Mouse (Mus musculus) thymus, postnatal 14 days (tissue): Measurements from ENCODE around the gene Cdh22.
A peak's percentile ranks its signal among the peaks of the same experiment; 100 is the strongest.

Experiments used
- DNase-seq: peaks from one replicate; pipeline ENCODE4 v3.0.0; 2021

The Cdh22 gene

GRCm38 (mm10) chr2:165205486-165205885 is 29.2 kb downstream of the Cdh22 start:
- no peak for DNase-seq

GRCm38 (mm10) chr2:165204931-165205330 is 29.7 kb downstream of the Cdh22 start:
- no peak for DNase-seq

DNA sequence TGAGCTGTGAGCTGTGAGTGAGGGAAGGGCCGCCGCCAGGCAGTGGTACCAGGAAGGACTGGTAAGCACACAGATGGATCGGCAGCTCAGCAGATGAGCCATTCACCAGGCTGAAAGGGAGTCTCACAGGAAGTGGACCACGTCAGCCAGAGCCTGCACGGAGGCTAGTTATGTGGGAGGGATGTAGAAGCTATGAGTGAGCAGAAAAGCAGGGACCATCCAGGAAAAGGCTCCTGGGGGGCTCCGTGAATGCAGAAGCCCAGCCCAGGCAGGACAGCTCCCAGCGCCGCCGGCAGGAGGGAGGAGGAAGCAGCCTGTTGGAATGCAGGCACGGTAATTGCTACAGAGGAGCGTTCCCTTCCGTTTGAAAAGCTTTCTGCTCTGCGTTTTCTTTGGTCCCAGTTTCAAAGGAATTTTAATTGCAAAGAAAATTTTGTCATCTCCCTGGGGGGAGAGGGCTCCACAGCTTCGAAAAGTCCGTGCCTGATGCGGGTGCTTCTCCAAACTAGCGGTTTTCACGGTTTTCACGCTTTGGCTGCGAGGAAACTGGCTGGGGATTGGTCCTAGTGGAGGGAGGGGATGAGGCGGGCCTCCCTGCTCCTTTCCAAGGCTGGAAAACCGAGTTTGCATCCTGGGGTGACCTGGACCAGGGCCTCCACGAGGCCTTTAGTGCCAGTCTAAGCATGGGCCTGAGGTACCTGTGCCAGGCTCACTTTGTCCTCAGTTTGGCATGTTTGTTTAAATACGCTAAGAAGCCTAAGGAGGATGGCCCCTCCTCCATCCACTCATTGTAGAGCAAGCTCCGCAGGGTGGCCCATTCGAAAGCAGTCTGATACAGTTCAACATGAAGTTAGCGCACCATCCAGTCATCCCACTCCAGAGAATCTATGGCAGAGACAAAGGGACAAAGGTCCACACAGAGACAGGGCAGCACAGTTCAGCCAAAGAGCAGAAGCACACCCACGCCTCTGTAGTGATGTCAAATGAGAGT is 32.6 kb downstream of the Cdh22 start:
- DNase-seq, result no peak

DNA sequence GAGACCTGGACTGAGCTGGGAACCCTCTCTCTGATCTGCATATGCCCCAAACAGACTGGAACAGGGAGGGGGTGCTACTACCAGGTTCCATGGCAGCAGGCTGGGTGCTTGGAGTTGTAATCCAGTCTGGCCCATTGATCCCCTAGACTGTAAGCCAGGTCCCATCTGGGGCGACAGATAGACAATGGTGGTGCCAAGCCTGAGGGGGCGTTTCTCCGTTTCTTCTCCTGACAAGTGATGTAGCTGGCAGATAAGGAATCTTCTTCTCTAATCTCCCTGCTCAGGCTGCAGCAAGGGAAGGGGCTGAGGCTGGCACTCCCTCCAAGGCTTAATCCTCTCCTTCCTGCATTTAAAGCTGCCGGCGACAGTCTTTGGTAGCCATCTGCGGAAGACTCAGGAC is 37.1 kb downstream of the Cdh22 start:
- no peak for DNase-seq

GRCm38 (mm10) chr2:165195411-165196182 is 39.1 kb downstream of the Cdh22 start:
- DNase-seq, result no peak

DNA sequence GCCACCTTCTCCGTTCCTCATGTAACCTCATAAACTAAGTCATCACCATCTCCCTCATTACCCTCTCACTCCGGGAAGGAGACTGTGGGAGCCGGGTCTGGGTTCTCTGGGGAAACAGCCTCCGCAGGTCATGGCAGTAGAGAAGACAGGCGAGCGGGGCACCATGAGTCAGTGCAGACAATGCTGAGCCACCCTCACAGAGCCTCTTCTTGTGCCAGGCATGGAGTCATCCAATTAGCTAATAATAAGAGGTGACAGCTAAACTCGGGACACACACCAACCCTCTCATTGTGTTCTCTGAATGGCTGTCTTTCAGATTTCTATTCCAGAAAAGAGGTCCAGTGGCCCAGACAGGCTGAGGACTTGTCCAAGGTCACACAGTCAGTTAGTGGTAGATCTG is 43.2 kb downstream of the Cdh22 start:
- DNase-seq, result no peak

DNA sequence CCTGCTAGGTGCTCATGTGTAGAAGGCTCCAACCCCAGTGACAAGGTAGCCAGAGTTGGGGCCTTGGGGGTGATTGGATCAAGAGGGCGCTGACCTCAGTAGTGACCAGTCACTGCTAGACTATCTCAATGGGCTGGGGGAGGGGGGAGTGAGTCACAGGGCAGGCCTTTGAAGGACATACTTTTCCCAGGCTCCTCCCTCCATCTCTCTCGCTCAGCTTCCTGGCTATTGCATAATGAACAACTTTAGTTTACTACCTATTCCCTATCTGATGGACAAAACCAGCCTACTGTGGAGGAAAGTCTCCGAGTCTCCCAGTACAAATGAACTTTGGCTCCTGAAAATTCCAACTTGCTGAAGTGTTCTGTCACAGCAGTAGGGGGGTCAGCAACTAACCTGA is 45.1 kb downstream of the Cdh22 start:
- DNase-seq, result no peak

DNA sequence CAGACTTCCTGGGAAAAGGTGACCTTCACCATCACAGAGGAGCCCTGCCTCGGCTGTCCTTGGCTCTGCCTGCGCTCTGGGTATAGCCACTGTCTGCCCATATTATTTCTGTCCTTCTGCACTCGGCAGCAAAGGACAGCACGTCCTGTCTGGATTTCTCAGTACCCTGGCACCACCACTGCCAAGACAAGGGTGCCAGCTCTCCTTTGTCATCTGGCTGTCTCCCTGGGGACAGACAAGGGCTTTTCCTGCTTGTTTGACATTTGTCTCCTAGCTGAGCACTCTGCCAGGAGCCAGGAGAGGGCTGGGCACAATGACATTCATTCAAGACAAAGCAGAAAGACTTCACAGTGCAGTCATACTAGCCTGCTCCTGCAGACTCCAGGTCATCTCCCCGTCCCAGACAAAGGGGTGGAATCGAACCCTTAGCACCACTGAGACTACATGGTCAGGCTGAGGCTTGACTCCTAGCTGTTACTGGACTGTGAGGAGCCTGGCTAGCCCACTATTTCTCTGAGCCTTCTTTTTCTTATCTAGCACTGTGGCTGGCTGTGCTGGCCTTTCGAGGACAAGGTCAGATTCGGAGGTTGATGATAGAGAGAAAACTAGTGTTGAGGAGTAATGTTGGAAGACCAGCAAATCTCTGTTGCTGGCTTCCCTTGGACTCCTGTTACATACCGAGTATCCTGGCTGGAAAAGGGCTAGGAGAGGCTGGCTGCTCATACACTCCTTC is 46.8 kb downstream of the Cdh22 start:
- DNase-seq, result no peak

GRCm38 (mm10) chr2:165184015-165184633 is 50.5 kb downstream of the Cdh22 start:
- no peak for DNase-seq

GRCm38 (mm10) chr2:165182085-165182976 is 52.3 kb downstream of the Cdh22 start:
- no peak for DNase-seq

GRCm38 (mm10) chr2:165179231-165179630 is 55.4 kb downstream of the Cdh22 start:
- no peak for DNase-seq

DNA sequence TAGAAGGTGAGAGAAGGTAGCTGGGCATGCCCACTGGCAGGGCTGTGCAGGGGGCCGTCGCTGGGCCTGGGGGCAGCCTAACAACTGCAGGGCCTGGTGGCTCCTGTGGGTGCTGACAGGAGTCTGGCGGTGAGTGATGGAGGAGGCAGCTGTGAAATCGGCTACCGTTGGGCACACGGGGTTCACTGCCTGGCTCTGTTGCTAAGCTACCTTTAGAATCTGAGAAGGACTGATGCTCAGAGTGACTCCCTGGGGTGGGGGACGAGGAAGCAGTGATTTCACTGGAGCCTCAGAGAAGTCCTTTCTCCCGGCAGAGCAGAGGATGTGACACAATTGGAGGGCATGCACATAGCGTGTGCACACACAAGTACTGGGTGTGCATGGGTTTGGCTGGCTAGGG is 57.7 kb downstream of the Cdh22 start:
- DNase-seq, result no peak

GRCm38 (mm10) chr2:165166664-165167435 is 67.8 kb downstream of the Cdh22 start:
- DNase-seq, result peak; percentile 14

DNA sequence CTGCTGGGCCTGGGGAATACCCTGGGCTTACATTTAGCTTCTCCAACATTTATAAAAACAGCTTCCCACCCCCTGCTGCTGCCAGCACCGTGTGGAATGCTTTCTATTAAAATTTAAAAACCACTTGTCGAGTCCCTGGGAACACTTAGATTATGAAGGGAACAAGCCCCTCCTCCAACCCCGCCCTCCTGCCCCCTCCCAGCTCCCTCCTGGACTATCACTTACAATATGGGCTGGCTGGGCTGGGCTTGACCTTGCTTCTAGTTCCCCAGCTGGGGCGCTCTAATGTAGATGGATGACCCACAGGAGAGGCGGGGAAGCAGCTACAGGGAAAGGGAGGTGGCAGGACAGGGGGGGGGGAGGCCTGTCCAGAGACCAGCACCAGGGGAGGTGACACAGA is 72.4 kb downstream of the Cdh22 start:
- DNase-seq, result no peak

- no peak for DNase-seq
Observed at GRCm38 (mm10) chr2:165160466-165160865, 74.2 kb downstream of the Cdh22 start.

GRCm38 (mm10) chr2:165159055-165159688 is 75.5 kb downstream of the Cdh22 start:
- DNase-seq, result peak; percentile 32

DNA sequence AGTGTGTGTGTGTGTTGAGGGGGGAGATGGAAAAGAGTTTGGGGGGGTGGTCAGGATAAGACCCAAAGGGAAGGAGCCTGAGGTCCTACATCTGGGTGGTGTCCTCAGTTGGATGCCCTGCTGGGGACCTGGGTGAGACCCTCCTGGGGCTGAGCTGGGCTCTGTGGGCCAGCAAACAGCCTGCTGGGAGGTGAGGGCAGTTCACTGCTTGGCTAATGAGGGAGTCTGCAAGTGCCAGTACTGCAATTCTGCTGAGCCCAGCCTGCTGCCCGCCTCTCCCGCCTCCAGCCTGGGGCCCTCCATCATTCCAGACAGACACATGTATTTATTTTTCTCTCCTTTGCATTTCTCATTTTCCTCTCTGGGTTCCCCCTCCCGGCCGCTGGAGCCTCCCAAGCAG is 76.3 kb downstream of the Cdh22 start:
- no peak for DNase-seq

GRCm38 (mm10) chr2:165157900-165158299 is 76.8 kb downstream of the Cdh22 start:
- no peak for DNase-seq

DNA sequence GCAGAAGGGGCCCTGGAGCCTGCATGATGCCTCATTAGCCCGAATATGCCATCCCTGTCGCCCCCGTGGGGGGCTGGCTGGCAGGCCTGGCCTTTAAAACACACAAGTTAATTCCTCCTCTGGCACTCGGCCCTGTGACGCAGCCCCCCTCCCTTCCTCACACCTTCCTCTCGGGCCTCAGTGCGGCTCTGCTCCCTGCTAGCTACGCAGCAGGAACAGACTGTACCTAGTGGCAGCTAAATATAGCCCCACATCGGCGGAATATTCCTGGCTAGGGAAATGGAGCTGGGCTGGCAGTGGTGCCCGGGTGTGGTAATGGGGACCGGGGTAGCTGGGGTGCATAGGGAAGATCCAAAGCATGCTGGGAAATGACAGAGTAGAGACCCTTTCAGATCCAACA is 81.6 kb downstream of the Cdh22 start:
- no peak for DNase-seq

DNA sequence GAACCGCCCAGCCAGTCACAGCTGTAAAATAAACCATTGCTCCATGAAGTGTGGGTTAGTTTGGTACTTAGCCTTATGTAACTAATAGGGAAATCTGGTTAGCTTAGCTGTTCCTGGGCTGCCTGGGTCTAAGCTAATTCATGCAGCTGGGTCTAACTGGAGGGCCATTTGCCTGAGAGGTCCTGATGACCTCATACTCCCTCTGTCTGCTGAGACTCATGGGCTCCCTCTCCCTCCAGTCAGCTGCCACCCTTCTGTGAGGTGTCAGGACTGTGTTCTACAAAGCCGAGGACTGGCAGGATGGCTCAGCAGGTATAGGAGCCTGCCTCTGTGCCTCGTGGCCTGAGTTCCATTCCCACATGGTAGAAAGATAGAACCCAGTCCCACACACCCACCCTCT is 84.9 kb downstream of the Cdh22 start:
- no peak for DNase-seq
